25 mouse cellular contexts compared by ENCODE assay signal in the genomic region with DNA sequence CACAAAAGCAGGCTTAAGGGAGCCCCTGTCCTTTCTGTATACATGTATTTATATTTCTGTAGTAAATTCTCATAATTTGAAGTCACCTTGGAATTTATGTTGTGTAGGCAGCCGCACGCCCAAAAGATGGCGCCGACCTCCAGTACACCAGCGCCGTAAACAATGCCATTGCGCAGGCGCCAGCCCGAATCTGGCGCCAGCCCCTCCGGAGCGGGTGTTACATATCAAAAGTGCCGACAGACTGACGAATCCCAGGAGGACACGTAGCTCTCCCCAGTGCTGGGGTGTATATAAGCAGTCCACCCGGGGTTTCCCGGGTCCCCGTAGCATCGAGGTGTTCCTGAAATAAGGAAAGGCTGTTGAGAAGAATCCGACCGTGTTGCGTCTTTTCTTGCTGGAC.
A peak's percentile ranks its signal among the peaks of the same experiment; 100 is the strongest.
DNase-seq lines count a peak whose midpoint lies in the region; ATAC-seq lines count a peak whose summit lies in the region.
"Had no signal": no experiment of that assay in that cellular context is flagged by ENCODE, and none has a peak within 500 bp of the region (broad histone marks: within the 10 kb centered on the region; RNA-seq: fewer than 3 reads in every experiment).

No protein-coding gene starts in this region.

- no peaks in the 10 kb centered on the region; a peak in 1 of 4 replicates for H3K4me1 ChIP-seq in heart, embryonic 14.5 days (ENCODE audit: control insufficient read depth in 2 of 2, insufficient read depth in 2 of 2, low read length in 2 of 2)
- H3K4me1 ChIP-seq in liver, embryonic 11.5 days (replicated peaks; ENCODE audit: control insufficient read depth, insufficient read depth, low read length), result no peaks in the 10 kb centered on the region
- H3K4me1 ChIP-seq: embryonic facial prominence, embryonic 12.5 days; limb, embryonic 15.5 days; midbrain, embryonic 15.5 days; neural tube, embryonic 12.5 days had no signal

- intact Hi-C loops in heart, postnatal 25 days (cut with DNase I), result no loop called here
- intact Hi-C loops in heart, postnatal 36 days (cut with DNase I), result no loop called here

- H3K36me3 ChIP-seq in heart, embryonic 14.5 days (ENCODE audit: control insufficient read depth, insufficient read depth, low read length), result no peaks in the 10 kb centered on the region
- H3K36me3 ChIP-seq in liver, embryonic 11.5 days (ENCODE audit: control insufficient read depth, insufficient read depth, low read length), result no peaks in the 10 kb centered on the region
- H3K36me3 ChIP-seq: embryonic facial prominence, embryonic 12.5 days; hindbrain, embryonic 12.5 days; limb, embryonic 15.5 days; midbrain, embryonic 15.5 days; neural tube, embryonic 12.5 days had no signal

- H3K27me3 ChIP-seq in heart, embryonic 14.5 days (ENCODE audit: control insufficient read depth, insufficient read depth, low read length), result no peaks in the 10 kb centered on the region
- no peaks in the 10 kb centered on the region for H3K27me3 ChIP-seq in liver, embryonic 11.5 days (replicated peaks; ENCODE audit: control insufficient read depth, insufficient read depth, low read length)
- H3K27me3 ChIP-seq: embryonic facial prominence, embryonic 12.5 days; hindbrain, embryonic 12.5 days; limb, embryonic 15.5 days; midbrain, embryonic 15.5 days; neural tube, embryonic 12.5 days had no signal

- ATAC-seq in heart, embryonic 14.5 days (ENCODE audit: insufficient number of reproducible peaks, insufficient read depth, low FRiP score, low read depth), result no peak
- no peak for ATAC-seq in liver, embryonic 11.5 days (replicated peaks; ENCODE audit: low FRiP score)
- ATAC-seq: CD4-positive, CD25-positive, alpha-beta regulatory T cell, adult 4 months; intestine, postnatal 0 days; liver, postnatal 0 days; lung, postnatal 0 days; midbrain, embryonic 15.5 days had no signal

- no peaks in the 10 kb centered on the region for H3K9me3 ChIP-seq in heart, embryonic 14.5 days (ENCODE audit: control insufficient read depth, low read length)
- H3K9me3 ChIP-seq in liver, embryonic 11.5 days (ENCODE audit: control insufficient read depth, low read length), result no peaks in the 10 kb centered on the region
- H3K9me3 ChIP-seq: embryonic facial prominence, embryonic 12.5 days; hindbrain, embryonic 12.5 days; limb, embryonic 15.5 days; midbrain, embryonic 15.5 days; neural tube, embryonic 12.5 days had no signal

- no peak overlapping the region for H3K27ac ChIP-seq in heart, embryonic 14.5 days (replicated peaks in 1 of 2; ENCODE audit: control insufficient read depth in 1 of 2, insufficient read depth in 1 of 2, low read depth in 2 of 2, low read length in 2 of 2)
- no peak overlapping the region for H3K27ac ChIP-seq in liver, embryonic 11.5 days (ENCODE audit: low read depth, low read length)
- H3K27ac ChIP-seq: embryonic facial prominence, embryonic 12.5 days; hindbrain, embryonic 12.5 days; limb, embryonic 15.5 days; macrophage; midbrain, embryonic 15.5 days; neural tube, embryonic 12.5 days had no signal

- 44% methylated on average over 22 of the region's 22 CpGs for WGBS in heart, embryonic 14.5 days
- 85% methylated on average over 22 of the region's 22 CpGs for WGBS in liver, embryonic 11.5 days

- peak overlapping the region; percentile 44 for H3K4me2 ChIP-seq in heart, embryonic 14.5 days (ENCODE audit: low read length)
- H3K4me2 ChIP-seq in liver, embryonic 11.5 days, result no peak overlapping the region
- H3K4me2 ChIP-seq: embryonic facial prominence, embryonic 12.5 days; hindbrain, embryonic 12.5 days; limb, embryonic 15.5 days; midbrain, embryonic 15.5 days; neural tube, embryonic 12.5 days had no signal

- H3K4me3 ChIP-seq in heart, embryonic 14.5 days (ENCODE audit: control insufficient read depth in 1 of 2, insufficient read depth in 1 of 2, low read depth in 1 of 2, low read length in 2 of 2), result peak overlapping the region in 1 of 2 experiments; percentile 21; a peak in 1 of 4 replicates
- no peak overlapping the region for H3K4me3 ChIP-seq in liver, embryonic 11.5 days (ENCODE audit: low read depth, low read length)
- H3K4me3 ChIP-seq: embryonic facial prominence, embryonic 12.5 days; hindbrain, embryonic 12.5 days; limb, embryonic 15.5 days; midbrain, embryonic 15.5 days; neural tube, embryonic 12.5 days had no signal

- H3K9ac ChIP-seq in heart, embryonic 14.5 days (ENCODE audit: low read length), result no peak overlapping the region
- H3K9ac ChIP-seq in liver, embryonic 11.5 days (ENCODE audit: low read depth, low read length), result no peak overlapping the region
- H3K9ac ChIP-seq: embryonic facial prominence, embryonic 12.5 days; hindbrain, embryonic 12.5 days; limb, embryonic 15.5 days; liver, postnatal 0 days; midbrain, embryonic 15.5 days; neural tube, embryonic 12.5 days had no signal

- peak; percentile 92 for DNase-seq in heart, adult 11 months
- DNase-seq in heart, postnatal 25 days (ENCODE audit: low spot score), result no peak
- peak; percentile 1 for DNase-seq in WW6 (ENCODE audit: low read depth, low spot score)
- peak; percentile 28 to 29 for DNase-seq in heart, postnatal 36 days
- DNase-seq in liver, embryonic 11.5 days (ENCODE audit: low spot score), result no peak
- DNase-seq in kidney, adult 8-10 months, result no peak
- no peak for DNase-seq in layer of hippocampus, postnatal 10 days (ENCODE audit: low spot score in 2 of 2)
- DNase-seq: adrenal gland, adult 2 months; cerebellum, adult 11-12 months; cerebellum, postnatal 25 days; kidney, postnatal 4 days; liver, postnatal 0 days; right cerebral cortex, postnatal 14 days; thymus, adult 2 months; thymus, postnatal 4 days had no signal

Comparison
In these comparisons a context has a peak if more than half of its experiments do, and no peak if none do; other contexts are left out.
1. DNase-seq: peak in heart, adult 11 months (single experiment), WW6 (single experiment) and heart, postnatal 36 days (2 of 2); none in heart, postnatal 25 days (single experiment), liver, embryonic 11.5 days (single experiment), kidney, adult 8-10 months (0 of 2) and layer of hippocampus, postnatal 10 days (0 of 2).